Mouse (Mus musculus): ENCODE measurements around the gene Pate2.

Pate2 gene

DNA sequence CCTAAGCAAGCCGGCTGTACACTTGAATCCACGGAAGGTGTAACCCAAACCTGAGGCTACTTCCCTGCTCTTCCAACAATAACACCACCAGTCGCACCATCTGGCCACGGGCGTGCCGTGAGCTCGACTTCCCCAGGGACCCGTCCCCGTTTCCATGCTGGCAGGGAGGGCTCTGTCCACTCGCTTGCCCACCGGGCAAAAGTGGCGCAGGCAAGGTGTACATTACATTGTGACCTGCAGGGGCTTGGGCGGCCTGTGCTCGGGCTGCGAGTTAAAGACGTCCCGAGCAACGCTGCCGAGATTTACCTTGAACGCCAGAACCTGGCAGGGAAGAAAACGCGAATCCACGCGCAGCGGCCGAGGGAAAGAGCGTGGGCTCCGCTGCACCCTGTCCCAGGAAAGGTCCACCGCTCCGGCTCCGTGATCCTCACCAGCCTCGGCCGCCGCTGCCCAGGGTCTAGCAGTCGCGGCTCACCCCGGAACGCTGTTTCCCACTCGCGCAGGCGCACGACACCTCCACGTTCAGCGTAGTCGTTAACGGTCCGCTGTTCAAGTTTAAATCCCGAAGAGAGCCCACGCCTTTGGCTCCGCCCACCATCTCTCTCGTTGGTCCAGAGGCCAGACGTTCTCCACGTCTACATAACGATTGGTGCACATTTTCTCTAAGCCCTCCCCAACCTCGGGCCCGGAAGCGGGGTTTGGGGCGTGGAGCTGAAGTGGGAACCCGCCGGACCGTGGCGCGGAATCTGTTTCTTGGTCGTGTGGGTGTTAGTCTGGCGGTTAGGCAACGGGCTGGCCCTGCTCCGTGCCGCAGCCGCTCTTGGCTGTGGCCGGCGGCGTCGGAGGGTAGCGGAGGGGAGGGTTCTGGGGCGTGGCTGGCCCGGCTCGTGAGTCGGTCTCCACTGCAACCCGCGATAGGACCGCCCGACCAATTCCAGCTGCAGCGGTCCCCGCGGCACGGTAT is at the start of gene Pate2, which contains the start of gene Hyls1:
TSS of gene Pate2 (plus strand) at position 714 of the 964 bp plus-strand sequence.
TSS of gene Hyls1 (minus strand) at position 828 of the 964 bp plus-strand sequence.
- peak; percentile 95 for DNase-seq

DNA sequence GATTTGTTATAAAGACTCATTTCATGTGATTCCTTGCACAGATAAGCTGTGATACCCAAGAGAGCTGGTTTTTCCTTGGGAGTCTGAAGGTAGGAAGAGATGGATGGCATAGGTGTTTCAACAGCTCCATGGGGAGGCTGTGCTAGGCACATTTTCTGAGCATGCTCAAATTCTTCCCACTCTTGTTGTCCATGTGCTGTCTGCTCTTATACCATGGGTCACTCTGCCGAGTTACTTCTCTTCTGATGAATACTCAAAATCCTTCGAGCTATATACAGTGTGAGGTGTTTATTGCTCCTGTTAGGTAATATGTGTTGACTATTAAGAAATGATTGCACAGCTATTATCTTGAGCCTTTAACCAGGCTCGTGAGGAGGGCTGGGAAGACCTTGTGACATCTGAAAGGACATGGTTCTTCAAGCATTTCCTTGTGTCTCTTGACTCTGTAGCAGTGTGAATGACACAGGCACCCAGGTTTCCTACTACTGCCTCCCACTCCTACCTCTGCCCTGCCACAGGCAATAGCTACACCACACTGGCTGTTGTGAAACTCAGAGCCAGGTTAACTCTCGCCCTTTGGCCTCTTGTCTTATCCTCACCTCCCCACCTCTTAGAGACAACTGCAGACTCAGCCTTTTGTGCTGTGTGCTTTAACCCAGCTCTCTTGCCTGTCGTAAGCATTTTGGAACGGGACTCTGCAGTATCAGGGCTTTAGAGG is 49.3 kb upstream of the Pate2 start:
- no peak for DNase-seq

DNA sequence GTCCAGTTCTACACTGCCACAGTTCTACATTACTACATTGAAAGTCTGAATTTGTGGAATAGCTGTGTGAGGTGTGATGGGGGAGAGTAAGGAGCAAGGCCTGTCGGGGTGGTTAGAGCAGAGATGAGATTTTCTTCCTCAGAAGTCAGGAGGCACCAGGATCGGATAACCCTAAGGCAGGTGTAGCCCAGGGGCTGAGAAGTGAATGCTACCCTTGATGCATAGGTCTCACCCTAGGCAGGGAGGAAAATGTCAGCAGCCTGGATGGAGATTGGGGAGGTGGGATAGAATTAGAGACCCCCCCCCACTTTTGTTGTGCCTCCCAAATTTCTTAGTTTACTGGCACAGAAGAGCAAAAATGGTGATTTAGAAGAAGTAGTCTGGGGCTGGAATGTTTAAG is 47.8 kb upstream of the Pate2 start:
- no peak for DNase-seq

DNA sequence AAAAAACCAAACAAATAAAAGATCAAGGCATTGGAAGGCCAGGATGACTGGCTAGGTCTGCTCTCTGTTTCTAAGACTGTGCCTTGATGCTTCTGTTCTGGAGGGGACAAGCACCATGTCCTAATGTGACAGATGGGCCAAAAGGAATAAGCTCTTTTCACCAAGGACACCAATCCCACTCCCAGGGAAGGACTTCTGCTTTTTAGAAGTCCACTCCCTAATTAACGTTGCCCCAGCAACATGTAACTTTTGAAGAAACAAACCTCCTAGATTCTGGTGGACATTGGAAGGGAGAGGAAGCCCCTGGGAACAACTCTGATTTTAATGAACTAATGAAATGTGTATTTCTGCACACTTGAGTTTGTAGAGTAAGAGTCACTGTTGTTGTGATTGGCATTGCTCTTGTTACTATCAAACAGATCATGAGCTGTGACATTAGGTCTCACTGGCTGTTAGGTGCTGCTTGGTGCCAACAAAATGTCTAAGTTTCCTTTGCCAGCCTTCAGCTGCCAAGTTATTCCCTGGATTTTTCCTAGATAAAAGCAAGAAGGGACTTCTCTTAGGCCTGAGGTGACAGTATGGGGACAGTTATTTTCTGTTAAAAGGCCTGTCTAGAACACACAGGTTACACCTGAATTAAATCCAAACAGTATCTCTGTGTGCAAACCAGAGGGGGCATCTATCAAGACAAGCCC is 47.1 kb upstream of the Pate2 start:
- no peak for DNase-seq

DNA sequence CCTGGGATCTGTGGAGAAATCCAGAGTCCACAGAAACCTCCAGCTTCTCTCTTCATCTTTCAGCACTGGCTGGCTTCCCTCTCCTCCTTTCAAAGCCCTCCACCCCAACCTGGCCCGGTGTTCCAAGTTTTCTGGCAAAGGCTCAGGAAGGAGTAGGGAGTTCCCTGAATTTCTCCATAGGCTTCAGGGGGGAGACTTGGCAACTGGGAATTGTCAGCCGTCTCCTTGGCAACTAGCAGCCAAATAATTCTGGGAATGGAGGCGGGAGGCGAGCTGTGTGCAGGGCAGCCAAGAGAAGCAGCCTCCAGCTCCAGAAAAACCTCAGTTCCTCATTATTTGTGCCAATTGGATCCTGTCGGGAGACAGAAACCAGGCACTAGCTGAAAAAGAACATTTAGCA is 46.5 kb upstream of the Pate2 start:
- DNase-seq: peak; percentile 71

DNA sequence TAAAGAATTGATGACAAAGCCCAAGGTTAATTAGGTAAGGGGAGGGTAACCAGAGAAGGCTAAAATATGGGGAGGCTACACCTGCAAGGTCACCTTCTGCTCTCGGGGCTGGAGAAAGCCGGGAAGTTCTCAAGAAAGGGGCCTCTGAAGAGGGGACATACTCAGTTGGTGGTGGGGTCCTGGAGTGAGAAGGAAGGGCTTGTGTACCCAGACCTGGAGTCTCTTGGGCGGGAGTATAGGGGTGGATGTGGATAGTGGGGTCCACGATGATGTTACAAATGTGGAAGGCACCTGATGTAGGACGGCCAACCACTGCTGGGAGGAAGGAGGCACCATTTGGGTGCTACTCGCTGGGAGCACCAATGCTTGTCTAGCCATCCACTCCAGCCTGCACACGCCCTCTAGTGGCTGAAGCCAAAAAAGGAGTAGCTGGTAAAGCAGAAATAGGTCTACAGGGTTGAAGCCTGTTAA is 46.1 kb upstream of the Pate2 start:
- peak; percentile 85 for DNase-seq

DNA sequence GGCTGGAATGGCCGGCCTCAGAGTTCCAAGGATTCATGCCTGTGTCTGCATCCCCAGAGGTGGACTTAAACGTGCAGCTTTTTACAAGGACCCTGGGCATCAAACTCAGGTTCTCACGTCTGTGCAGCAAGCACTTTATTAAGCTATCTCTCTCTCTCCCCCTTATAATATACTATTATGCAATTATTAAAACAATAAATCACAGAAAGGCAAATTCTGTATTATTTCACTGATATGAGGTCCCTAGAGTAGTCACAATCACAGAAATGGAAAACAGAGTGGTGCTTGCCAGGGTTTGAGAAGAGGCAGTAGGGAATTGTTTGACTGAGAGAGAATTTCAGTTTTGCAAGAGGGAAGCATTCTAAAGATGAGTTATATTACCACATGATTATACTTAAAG is 40.9 kb upstream of the Pate2 start:
- DNase-seq: no peak

DNA sequence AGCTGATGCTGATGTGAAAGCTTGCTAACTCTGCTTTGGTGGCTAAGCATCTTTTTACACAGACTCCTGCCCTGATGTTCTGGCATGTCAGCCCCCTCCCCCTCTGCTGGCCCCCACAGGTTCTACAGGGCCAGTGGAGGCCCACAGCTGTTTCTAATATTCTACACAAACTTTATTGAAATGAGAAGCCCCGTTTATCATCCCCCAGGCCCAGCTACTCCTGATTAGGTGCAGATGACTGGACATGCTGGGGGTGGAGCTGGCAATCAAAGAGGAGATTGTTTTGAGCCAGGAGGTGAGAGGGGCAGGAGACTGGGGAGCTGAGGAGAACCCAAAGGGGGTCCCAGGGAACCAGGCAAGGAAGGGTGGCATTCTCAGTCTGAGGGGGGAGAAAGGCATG is 40.3 kb upstream of the Pate2 start:
- no peak for DNase-seq

DNA sequence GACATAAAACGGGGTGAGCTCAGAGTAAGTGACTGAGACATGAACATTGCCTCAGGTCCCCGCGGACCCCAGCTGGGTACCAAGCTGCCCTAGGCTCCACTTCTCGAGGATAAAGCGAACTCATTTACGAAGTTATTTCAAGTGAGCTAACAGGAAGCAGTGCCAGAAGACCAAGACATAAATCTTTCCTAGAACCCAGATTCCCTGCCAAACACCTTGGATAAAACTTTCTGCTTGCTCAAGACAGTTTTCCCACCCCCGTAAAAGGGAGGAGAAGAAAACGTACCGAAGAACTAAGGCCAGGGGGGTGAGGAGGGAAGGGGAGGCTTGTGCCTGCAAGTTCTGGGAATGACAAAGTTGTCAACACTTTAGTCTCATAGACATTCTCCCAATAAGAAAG is 36.8 kb upstream of the Pate2 start:
- no peak for DNase-seq

DNA sequence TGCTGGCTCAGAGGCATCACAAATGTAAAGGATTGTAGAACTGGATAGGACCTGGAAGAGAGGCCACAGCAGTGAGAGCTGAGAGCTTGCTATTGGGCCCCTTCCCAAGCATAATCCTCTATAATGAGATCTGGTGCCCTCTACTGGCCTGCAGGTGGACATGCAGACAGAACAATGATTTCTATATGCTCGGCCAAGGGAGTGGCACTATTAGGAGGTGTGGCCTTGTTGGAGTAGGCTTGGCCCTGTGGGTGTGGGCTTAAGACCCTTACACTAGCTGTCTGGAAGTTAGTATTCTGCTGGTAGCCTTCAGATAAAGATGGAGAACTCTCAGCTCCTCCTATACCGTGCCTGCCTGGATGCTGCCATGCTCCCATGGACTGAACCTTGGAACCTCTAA is 35.0 kb upstream of the Pate2 start:
- peak; percentile 40 for DNase-seq

DNA sequence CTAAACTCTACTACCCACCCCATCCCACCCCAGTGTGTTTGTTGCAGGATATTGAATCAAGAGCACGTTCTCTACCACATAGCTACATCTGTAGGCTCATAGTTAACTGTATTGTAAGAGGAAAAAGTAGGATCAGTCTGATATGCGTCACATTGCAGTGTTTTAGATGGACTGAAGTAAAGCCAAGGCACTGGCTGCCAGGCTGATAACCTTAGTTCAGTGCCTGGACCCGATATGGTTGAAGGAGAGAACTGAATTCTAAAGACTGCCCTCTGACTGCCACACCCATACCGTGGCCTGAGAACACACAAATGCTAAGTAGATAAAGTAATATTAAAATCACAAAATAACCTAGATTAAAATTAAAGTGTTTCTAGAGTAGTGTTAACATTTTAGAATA is 34.2 kb upstream of the Pate2 start:
- DNase-seq: no peak

DNA sequence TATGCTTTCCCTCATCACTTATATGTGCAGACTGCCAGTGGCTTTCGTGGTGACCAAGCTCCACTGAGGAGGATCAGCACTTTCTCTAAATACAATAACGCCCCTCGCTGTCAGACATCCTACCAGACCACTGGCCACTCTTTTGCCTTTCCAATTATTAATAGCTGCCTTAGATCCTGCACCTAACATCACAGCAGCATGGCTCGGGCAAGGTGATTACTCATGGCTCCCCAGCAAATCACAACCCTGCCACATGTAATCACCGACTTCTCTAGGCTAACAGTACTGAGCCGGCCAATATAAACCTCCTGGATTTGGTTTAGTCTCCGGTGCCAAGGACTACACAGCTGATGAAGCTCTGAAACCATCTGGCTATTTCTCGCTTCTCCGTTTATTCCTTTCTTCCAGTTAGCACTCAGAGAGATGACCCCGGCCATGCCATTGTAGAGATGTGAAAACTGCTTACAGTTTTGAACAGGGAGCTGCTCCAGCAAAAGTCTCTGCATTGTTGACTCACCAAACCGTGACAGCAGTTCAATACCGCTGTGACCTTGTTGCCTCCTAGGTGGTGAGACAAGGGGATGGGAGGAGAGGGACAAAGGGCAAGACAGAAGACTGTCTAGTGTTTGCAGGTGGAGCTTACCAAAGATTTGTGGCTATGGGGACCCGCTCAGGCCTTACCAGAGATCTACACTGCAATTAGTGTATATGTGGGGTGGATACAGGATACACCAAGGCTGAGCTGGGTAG is 30.9 kb upstream of the Pate2 start:
- DNase-seq: no peak

DNA sequence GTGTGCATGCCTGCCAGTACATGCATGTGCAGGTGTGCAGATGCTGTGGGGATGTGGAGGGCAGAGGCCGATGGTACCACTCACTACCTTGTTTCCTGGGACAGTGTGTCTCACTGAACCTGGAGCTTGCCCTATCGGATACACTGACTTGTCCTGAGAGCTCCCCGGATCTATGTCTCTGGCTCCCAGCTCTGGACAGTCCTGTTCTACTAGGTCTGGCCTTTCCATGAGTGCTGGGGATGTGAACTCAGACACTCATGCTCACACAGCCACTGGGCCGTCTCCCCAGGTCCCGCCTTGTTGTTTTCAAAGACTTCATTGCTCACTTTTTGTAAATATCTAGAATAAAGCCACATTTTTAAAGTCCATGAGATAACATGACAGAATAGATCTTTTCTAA is 29.1 kb upstream of the Pate2 start:
- DNase-seq: no peak

DNA sequence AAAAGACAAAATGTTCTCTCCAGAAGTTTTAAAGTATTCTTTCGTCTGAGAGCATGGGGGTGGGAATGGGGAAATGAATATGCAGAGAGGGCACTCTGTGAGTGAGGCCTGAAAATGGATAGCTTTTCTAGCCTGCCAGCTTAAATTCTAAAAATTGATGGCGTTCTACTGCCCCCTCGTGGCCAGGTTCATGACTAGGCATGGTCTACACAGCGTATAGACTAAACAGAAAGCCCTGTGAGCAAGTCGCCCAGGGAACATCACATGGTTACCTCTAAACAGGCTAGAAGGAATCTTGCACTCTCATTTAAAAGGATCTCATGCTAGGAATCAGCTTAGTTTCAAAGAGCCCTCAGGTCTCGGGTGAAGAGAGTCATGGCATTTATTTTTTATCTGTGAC is 28.6 kb upstream of the Pate2 start:
- peak; percentile 63 for DNase-seq

DNA sequence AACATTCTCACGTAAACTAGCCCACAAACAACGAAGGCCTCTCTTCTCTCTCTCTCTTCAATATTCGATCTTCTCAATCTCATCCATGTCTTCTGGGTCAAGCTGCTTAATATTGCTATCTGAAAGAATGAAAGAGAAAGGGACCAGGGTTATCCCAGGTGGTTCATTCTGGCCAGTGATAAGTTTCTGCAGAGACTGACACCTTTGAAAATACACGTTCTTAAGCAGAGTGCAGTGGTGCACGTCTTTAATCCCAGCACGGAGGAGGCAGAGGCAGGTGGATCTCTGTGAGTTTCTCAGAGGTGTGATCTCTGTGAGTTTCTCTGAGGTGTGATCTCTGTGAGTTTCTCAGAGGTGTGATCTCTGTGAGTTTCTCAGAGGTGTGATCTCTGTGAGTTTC is 28.1 kb upstream of the Pate2 start:
- DNase-seq: no peak

DNA sequence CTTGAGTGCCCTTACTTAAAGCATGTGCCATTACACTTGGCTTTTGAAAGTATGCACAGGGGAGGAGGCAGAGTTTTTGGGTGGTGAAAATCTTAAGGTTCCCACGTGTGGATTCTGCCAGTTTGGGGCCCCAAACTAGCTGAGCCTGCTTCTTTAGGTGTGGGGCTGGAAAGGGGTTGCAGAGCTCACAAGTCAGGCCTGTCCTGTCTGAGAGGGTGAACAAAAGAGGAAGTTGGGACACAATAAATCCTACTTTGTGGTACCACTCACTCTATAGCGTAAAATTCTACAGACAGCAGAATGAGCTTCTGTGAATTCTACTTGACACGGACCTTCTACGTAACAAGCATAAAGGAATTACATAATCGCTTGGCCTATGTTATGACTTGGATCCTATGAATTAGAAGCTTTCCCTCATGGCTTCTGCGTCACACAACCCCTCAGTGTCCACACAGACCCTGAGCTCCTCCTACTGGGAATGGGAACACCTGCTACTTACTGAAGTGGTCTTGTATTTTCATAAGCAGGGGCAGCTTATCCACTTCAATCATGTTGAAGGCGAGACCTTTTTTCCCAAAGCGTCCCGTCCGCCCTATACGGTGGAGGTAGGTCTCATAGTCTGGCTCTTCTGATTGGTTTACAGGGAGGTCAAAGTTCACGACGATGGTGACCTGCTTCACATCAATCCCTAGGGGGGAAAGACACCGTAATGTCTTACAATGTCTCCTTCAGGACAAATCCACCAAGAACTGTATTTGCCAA is 26.8 kb upstream of the Pate2 start:
- DNase-seq: no peak

DNA sequence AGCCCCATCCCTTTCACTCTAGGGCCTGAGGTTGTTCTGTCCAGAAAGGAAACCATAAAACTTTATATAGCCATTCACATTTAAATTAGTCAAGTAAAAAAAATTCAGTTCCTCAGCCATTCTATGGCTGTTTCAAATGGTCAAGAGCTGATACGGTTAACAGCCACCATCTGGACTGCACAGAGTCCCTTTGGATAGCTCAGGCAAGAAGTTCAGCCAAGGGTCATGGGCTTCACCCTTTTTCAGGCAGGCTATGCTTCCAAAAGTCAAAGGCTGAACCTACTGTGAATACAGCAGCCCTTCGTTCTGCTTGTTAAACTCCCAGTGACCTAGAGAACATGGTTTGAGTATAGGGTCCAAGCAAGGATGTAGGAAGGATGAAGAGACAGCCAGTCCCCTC is 25.4 kb upstream of the Pate2 start:
- DNase-seq: no peak

DNA sequence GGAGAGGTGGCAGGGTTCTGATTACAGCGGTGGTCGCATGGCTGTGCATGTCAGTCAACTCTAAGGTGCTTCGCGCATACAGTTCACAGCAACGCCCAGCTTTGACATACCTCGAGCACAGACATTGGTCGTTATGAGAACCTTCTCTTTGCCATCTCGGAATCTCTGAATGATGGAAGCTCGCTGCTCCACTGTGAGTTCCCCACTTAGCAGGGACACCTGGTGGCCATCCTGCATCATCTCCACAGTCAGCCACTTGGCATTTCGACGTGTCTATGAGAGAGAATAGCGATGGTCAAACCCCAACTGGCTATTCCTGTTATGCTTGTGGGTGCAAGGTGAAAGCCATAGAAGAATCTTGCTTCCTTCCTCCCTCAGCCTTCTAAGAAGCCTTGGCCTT is 24.4 kb upstream of the Pate2 start:
- DNase-seq: no peak

DNA sequence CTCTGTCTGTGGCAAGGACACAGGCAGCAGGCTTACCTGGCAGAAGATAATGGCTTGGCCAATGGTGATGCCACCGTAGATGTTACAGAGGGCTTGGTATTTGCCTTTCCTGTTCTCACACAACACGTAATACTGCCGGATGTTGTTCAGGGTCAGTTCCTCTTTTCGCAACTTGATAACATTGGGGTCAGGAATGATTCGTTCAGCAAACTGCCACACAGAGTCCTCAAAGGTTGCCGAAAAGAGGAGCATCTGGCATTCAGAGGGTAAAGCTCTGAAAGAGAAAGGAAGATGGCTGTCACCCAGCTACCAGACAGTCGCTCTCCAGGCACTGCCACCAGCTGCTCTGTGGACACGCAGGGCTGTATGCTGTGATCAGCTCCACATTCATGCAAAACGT is 23.3 kb upstream of the Pate2 start:
- no peak for DNase-seq

DNA sequence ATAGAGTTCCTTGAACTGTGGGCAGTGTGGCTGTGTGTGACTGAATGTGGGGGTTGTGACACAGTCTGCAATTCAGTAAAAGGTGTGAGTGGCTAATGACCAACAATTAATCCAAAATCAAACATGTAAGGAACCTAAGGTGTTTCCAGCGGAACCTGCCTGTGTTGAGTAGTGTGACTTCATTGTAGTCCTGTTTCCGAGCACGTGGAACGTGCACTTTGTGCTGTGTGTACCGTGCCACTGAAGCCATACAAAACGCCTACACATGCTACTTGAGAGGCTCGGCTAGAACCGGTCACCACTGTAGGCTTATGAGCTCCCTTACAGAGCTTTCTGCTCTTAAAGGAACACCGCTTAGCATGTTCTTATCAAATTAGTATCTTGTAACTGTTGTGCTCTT is 21.6 kb upstream of the Pate2 start:
- DNase-seq: no peak

DNA sequence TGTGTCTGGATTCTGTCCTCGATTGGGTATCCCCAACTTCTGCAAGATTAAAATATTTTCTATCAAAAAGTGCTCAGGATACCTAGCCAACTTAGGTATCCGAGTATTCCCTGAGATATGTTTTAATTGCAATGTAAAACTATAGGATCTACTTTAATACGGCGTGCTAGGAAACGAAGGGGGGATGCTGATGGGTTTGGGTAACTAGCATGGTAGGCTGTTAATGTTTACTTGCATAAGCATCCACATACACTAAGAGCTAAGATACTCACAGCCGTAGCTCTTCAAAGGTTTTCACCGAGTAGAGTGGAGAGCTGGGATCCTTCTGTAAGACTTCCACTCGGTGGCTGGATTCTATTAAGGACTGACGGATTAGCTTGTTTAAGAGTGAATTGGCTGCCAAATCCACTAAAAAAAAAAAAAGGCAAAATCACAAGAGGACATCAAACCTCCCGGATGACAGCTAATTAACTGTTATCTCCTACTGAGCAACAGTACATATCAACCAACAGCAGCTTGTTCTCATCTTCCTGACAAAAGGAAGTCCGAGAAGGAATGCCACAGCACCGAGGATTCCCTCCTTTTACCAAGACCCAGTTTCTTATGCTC is 13.5 kb upstream of the Pate2 start:
- no peak for DNase-seq

Measured in right cerebral cortex, adult 18-20 months (tissue).